Mouse (Mus musculus): ENCODE data around the gene Cdkn1a.
"Not testable (repeated sequence)": the region's sequence is repeated elsewhere in the genome, so short reads cannot be mapped to it uniquely, and the experiment has no call there.

Cdkn1a gene

GRCm38 (mm10) chr17:29090776-29091175, at the start of gene Cdkn1a:
Gene Cdkn1a (plus strand): TSS chr17:29090976.
- DNase-seq (ENCODE audit: inconsistent age in 2 of 2, low spot score in 1 of 2) = peak; percentile 14 to 27

GRCm38 (mm10) chr17:29041632-29042031, 49.1 kb upstream of the Cdkn1a start:
- not testable (repeated sequence) for DNase-seq (ENCODE audit: inconsistent age in 2 of 2, low spot score in 1 of 2)

GRCm38 (mm10) chr17:29042569-29042968, 48.2 kb upstream of the Cdkn1a start:
- DNase-seq (ENCODE audit: inconsistent age in 2 of 2, low spot score in 1 of 2) = no peak

- no peak for DNase-seq (ENCODE audit: inconsistent age in 2 of 2, low spot score in 1 of 2)
Observed at GRCm38 (mm10) chr17:29043583-29043982, 47.2 kb upstream of the Cdkn1a start.

- DNase-seq (ENCODE audit: inconsistent age in 2 of 2, low spot score in 1 of 2) = no peak
Observed at GRCm38 (mm10) chr17:29044146-29044924, 46.4 kb upstream of the Cdkn1a start.

- peak in 1 of 2 experiments; percentile 66 for DNase-seq (ENCODE audit: inconsistent age in 2 of 2, low spot score in 1 of 2)
Observed at GRCm38 (mm10) chr17:29044925-29045319, 45.9 kb upstream of the Cdkn1a start.

GRCm38 (mm10) chr17:29045741-29046530, 44.8 kb upstream of the Cdkn1a start:
- peak; percentile 41 to 78 for DNase-seq (ENCODE audit: inconsistent age in 2 of 2, low spot score in 1 of 2)

GRCm38 (mm10) chr17:29046863-29047262, 43.9 kb upstream of the Cdkn1a start:
- DNase-seq (ENCODE audit: inconsistent age in 2 of 2, low spot score in 1 of 2) = no peak

GRCm38 (mm10) chr17:29047697-29048514, 42.9 kb upstream of the Cdkn1a start:
- no peak for DNase-seq (ENCODE audit: inconsistent age in 2 of 2, low spot score in 1 of 2)

GRCm38 (mm10) chr17:29048748-29049507, 41.8 kb upstream of the Cdkn1a start:
- peak; percentile 75 to 93 for DNase-seq (ENCODE audit: inconsistent age in 2 of 2, low spot score in 1 of 2)

DNA sequence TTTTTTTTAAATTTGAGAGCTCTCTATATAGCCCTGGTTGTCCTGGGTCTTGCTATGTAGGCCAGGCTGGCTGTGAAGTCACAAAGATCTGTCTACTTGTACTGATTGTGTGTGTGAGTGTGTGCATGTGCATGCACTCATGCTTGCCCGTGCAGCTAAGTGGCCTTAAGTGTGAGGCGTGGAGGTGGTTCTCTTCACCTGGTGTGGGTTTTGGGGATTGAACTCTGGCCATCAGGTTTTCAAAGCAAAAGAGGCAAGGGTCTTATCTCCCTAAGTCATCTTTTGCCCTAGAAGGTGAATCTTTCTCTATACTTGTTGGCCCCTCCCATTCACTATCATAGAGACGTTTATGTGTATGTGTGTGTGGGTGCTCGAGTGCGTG, 41.3 kb upstream of the Cdkn1a start:
- no peak for DNase-seq (ENCODE audit: inconsistent age in 2 of 2, low spot score in 1 of 2)

- no peak for DNase-seq (ENCODE audit: inconsistent age in 2 of 2, low spot score in 1 of 2)
Observed at GRCm38 (mm10) chr17:29049923-29050322, 40.9 kb upstream of the Cdkn1a start.

DNA sequence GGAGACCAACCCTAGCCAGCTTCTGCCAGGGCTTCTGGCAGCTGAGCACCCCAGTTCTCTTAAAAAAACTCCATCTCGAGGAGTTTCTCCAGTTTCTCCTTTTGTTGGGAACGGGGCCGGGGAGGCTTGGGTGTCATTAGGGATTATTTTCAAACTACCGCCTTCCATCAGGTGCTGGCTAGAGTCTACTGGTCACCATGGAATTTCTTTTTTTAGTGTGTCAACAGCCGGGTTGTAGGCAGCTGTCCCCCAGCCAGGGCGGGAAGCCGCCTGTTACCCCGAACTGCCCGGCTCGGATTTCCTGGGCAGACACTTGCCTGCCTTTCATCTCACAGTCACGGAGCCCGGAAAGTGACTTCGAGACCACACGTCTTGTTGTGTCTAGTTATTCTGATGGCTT, 40.0 kb upstream of the Cdkn1a start:
- DNase-seq (ENCODE audit: inconsistent age in 2 of 2, low spot score in 1 of 2) = no peak

GRCm38 (mm10) chr17:29053067-29053466, 37.7 kb upstream of the Cdkn1a start:
- DNase-seq (ENCODE audit: inconsistent age in 2 of 2, low spot score in 1 of 2) = no peak

- peak in 1 of 2 experiments; percentile 78 for DNase-seq (ENCODE audit: inconsistent age in 2 of 2, low spot score in 1 of 2)
Observed at GRCm38 (mm10) chr17:29053841-29054240, 36.9 kb upstream of the Cdkn1a start.

DNA sequence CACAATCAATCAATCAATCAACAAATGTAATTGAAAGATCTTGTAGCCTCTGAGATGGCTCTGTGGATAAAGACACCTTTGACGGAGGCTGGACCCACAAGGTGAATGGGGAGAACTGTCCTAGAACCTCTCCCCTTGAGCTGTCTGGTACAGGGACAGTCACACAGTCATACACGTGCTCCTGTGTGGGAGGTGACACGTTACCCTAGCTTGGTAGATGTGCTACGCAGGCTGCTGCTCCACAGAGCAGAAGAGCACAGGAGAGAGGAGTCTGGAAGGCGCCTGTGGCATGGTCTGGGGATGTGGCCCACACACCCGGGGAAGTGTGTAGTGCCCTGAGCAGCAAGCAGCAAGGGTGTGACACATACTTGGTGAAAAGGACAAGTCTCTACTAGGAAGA, 36.3 kb upstream of the Cdkn1a start:
- DNase-seq (ENCODE audit: inconsistent age in 2 of 2, low spot score in 1 of 2) = no peak

DNA sequence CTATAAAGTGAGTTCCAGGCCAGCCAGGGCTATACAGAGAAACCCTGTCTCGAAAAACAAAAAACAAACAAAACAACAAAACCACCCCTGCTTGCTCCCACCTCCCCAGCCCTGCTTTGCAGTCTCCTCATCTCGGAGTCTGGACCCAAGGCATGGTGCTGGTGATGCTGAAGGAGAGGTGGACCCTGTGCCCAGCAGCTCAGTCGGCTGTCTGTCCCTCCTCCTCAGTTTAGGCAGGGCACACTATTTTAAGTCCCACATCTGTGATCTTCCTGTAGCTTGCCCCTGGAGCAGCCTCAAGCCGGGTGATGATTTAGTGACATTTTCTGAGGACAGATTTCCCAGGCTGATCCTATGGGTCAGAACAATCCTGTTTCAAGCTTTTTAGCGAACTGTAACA, 35.2 kb upstream of the Cdkn1a start:
- no peak for DNase-seq (ENCODE audit: inconsistent age in 2 of 2, low spot score in 1 of 2)

GRCm38 (mm10) chr17:29056207-29056606, 34.6 kb upstream of the Cdkn1a start:
- DNase-seq (ENCODE audit: inconsistent age in 2 of 2, low spot score in 1 of 2) = no peak

GRCm38 (mm10) chr17:29056699-29057151, 34.1 kb upstream of the Cdkn1a start:
- no peak for DNase-seq (ENCODE audit: inconsistent age in 2 of 2, low spot score in 1 of 2)

GRCm38 (mm10) chr17:29057361-29057890, 33.4 kb upstream of the Cdkn1a start:
- no peak for DNase-seq (ENCODE audit: inconsistent age in 2 of 2, low spot score in 1 of 2)
